Mouse (Mus musculus) megakaryocyte-erythroid progenitor cell, adult 5-6 weeks (primary cell): ENCODE results near the gene Dpp9. TPM values are rescaled to one million over a fixed set of nuclear protein-coding genes. Genes with fewer than 3 reads are reported as not detected.

Experiments
- ATAC-seq: replicated peaks from 2 replicates; pipeline ENCODE4 v1.8.0; 2016; ENCODE audit warnings: mild to moderate bottlenecking, inconsistent platforms; ENCODE audit not compliant: severe bottlenecking, poor library complexity, low FRiP score, low TSS enrichment
- total RNA-seq, 2 experiments: library from RNA; stranded (forward) in 1 of 2; stranded (reverse) in 1 of 2; fragments of 200-1000, 215-1000 nt in 1 of 2; fragments of >200 nt in 1 of 2; fragmentation: Nextera tagmentation in 1 of 2; gene quantifications; 2 replicates each; pipeline ENCODE4 v1.2.3; 2014 to 2017

Dpp9 gene
- total RNA-seq, 2 experiments from 2014 or later, result 11.7 to 25.3 TPM

DNA sequence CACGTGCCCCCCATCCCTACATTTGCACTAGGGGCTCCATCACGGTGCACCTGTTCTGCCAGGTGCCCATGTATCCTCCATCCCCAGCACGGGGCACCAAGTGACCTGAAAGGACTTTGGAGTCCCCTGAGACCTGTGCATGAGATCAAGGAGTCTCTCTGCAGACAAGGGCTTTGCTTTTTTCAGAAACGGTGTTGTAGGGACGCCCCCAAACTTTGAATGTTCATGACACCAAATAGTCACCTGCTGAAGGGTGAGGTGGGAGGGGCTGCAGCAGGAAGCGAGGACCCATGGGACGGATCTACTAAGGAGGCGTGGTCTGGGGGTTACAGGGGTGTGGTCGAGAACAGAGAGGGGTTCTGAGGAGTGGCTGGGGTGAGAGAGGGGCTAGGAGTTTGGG, 70.4 kb downstream of the Dpp9 start:
- no peak for ATAC-seq

GRCm38 (mm10) chr17:56147420-56147819, 71.3 kb downstream of the Dpp9 start:
- no peak for ATAC-seq

DNA sequence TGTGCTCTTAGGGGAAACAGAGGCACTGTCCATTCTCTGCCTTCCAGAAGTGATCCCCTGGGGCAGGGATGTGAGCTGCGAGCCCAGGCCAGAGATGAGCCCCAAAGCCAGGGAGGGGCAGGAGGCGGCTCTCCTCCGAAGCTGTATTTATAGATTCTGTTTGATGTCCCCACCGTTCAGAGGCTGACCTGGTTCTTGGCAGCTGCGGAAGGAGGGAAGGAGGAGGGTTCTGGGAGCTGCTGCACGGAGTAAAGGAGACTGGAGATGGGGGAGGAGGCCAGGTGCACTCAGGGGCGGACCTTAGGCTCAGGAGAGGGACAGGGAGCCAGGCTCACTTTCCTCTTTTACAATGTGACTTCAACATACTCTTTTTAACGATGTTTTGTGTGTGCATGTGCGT, 72.6 kb downstream of the Dpp9 start:
- no peak for ATAC-seq

- no peak for ATAC-seq
Measured at GRCm38 (mm10) chr17:56144546-56144945, 74.2 kb downstream of the Dpp9 start.

- no peak for ATAC-seq
Measured at GRCm38 (mm10) chr17:56141702-56142605, 76.8 kb downstream of the Dpp9 start.

GRCm38 (mm10) chr17:56139858-56140595, 78.7 kb downstream of the Dpp9 start, which contains the start of gene Sema6b:
Sema6b (minus strand) TSS chr17:56140343.
- ATAC-seq, result no peak

GRCm38 (mm10) chr17:56139355-56139754, 79.3 kb downstream of the Dpp9 start:
- no peak for ATAC-seq

DNA sequence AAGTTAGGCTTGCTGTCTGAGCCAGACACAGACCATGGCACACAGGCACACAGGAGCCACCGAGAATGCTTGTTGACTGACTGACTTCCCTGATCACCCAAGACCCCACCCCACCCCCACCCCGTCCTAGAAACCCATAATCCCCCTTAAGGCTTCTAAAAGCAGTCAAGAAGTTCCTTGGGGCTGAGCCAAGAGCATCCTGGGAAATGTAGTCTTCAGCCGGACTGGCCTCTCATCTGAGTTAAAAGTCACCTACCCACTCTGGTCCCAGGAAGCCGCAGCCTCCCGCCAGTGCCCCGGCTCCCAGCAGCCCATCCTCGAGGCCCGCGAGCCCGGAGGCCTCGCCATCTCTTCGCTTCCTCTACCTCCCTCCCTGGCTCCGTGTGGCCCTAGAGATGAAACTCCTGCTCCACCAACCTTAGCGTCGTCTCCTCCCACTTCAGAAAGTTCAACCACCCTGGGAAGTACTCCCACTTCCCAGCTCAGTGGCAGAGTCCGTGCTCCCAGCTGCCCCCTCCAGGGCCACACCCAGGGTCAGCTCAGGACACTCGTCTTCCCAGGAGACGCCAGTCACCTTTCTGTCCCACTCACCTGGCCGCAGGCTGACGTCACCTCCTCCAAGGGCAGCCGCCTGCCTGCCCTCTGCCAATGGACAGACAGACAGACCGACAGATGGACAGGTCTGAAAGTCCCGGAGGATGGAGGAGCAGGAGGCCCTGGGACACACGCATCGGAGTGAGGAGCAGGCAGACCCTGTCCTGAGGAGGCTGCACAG, 80.7 kb downstream of the Dpp9 start:
- no peak for ATAC-seq

Other genes with a start within 250 kb of the Dpp9 start
- not detected in 2 replicates for gene Shd, start 248.4 kb downstream of the Dpp9 start, total RNA-seq (2014; fragmentation: Nextera tagmentation)
- gene Shd, start 248.4 kb downstream of the Dpp9 start, total RNA-seq (2017), result not detected in 2 replicates
- not detected in 2 replicates for gene Fsd1, start 232.4 kb downstream of the Dpp9 start, total RNA-seq (2014; fragmentation: Nextera tagmentation)
- not detected in 2 replicates for gene Fsd1, start 232.4 kb downstream of the Dpp9 start, total RNA-seq (2017)
- gene Stap2, start 213.3 kb downstream of the Dpp9 start, total RNA-seq (2014; fragmentation: Nextera tagmentation), result not detected in 2 replicates
- gene Stap2, start 213.3 kb downstream of the Dpp9 start, total RNA-seq (2017), result not detected in 2 replicates
- 5.4 and 12.1 TPM in 2 replicates for gene Mpnd, start 213.2 kb downstream of the Dpp9 start, total RNA-seq (2014; fragmentation: Nextera tagmentation)
- gene Mpnd, start 213.2 kb downstream of the Dpp9 start, total RNA-seq (2017), result 2.1 and 6.2 TPM in 2 replicates
- gene Sh3gl1, start 182.3 kb downstream of the Dpp9 start, total RNA-seq (2014; fragmentation: Nextera tagmentation), result 25.2 and 35.7 TPM in 2 replicates
- gene Sh3gl1, start 182.3 kb downstream of the Dpp9 start, total RNA-seq (2017), result 13.6 and 22.1 TPM in 2 replicates
- 46.9 and 47.7 TPM in 2 replicates for gene Chaf1a, start 178.5 kb downstream of the Dpp9 start, total RNA-seq (2014; fragmentation: Nextera tagmentation)
- gene Chaf1a, start 178.5 kb downstream of the Dpp9 start, total RNA-seq (2017), result 34.5 and 37.5 TPM in 2 replicates
- 16.3 and 21.1 TPM in 2 replicates for gene Ubxn6, start 143.9 kb downstream of the Dpp9 start, total RNA-seq (2014; fragmentation: Nextera tagmentation)
- gene Ubxn6, start 143.9 kb downstream of the Dpp9 start, total RNA-seq (2017), result 13.2 and 29.1 TPM in 2 replicates
- gene Hdgfl2, start 139.3 kb downstream of the Dpp9 start, total RNA-seq (2014; fragmentation: Nextera tagmentation), result 84.1 and 100 TPM in 2 replicates
- gene Hdgfl2, start 139.3 kb downstream of the Dpp9 start, total RNA-seq (2017), result 70.9 and 103 TPM in 2 replicates
- not detected in 2 replicates for gene Plin4, start 109.1 kb downstream of the Dpp9 start, total RNA-seq (2014; fragmentation: Nextera tagmentation)
- gene Plin4, start 109.1 kb downstream of the Dpp9 start, total RNA-seq (2017), result not detected in 2 replicates
- gene Plin5, start 101.3 kb downstream of the Dpp9 start, total RNA-seq (2014; fragmentation: Nextera tagmentation), result not detected in 2 replicates
- gene Plin5, start 101.3 kb downstream of the Dpp9 start, total RNA-seq (2017), result 0.23 TPM in 1 of 2 replicates, not detected in the other
- gene Lrg1, start 96.9 kb downstream of the Dpp9 start, total RNA-seq (2014; fragmentation: Nextera tagmentation), result 1.8 TPM in 1 of 2 replicates, not detected in the other
- gene Lrg1, start 96.9 kb downstream of the Dpp9 start, total RNA-seq (2017), result 2.1 TPM in 1 of 2 replicates, not detected in the other
- 0.24 TPM in 1 of 2 replicates, not detected in the other for gene Sema6b, start 78.6 kb downstream of the Dpp9 start, total RNA-seq (2014; fragmentation: Nextera tagmentation)
- gene Sema6b, start 78.6 kb downstream of the Dpp9 start, total RNA-seq (2017), result 0.42 TPM in 1 of 2 replicates, not detected in the other
- 0.76 and 1.6 TPM in 2 replicates for gene Tnfaip8l1, start 56.4 kb downstream of the Dpp9 start, total RNA-seq (2014; fragmentation: Nextera tagmentation)
- gene Tnfaip8l1, start 56.4 kb downstream of the Dpp9 start, total RNA-seq (2017), result not detected in 2 replicates
- gene Mydgf, start 35.0 kb downstream of the Dpp9 start, total RNA-seq (2014; fragmentation: Nextera tagmentation), result 28.7 and 59.7 TPM in 2 replicates
- gene Mydgf, start 35.0 kb downstream of the Dpp9 start, total RNA-seq (2017), result 21.5 and 25.3 TPM in 2 replicates
- gene Fem1a, start 37.9 kb upstream of the Dpp9 start, total RNA-seq (2014; fragmentation: Nextera tagmentation), result 15.8 and 19.2 TPM in 2 replicates
- 19.2 and 21.7 TPM in 2 replicates for gene Fem1a, start 37.9 kb upstream of the Dpp9 start, total RNA-seq (2017)
- 5.8 and 8.4 TPM in 2 replicates for gene Ticam1, start 57.9 kb upstream of the Dpp9 start, total RNA-seq (2014; fragmentation: Nextera tagmentation)
- gene Ticam1, start 57.9 kb upstream of the Dpp9 start, total RNA-seq (2017), result 2.2 and 3.2 TPM in 2 replicates
- gene Plin3, start 74.0 kb upstream of the Dpp9 start, total RNA-seq (2014; fragmentation: Nextera tagmentation), result 4.8 and 6.8 TPM in 2 replicates
- 3.7 and 6.1 TPM in 2 replicates for gene Plin3, start 74.0 kb upstream of the Dpp9 start, total RNA-seq (2017)
- gene Arrdc5, start 81.4 kb upstream of the Dpp9 start, total RNA-seq (2014; fragmentation: Nextera tagmentation), result not detected in 2 replicates
- gene Arrdc5, start 81.4 kb upstream of the Dpp9 start, total RNA-seq (2017), result not detected in 2 replicates
- 151 and 161 TPM in 2 replicates for gene Uhrf1, start 84.4 kb upstream of the Dpp9 start, total RNA-seq (2014; fragmentation: Nextera tagmentation)
- gene Uhrf1, start 84.4 kb upstream of the Dpp9 start, total RNA-seq (2017), result 150 and 161 TPM in 2 replicates
- gene Kdm4b, start 107.2 kb upstream of the Dpp9 start, total RNA-seq (2014; fragmentation: Nextera tagmentation), result 16.0 and 17.3 TPM in 2 replicates
- 11.0 and 14.3 TPM in 2 replicates for gene Kdm4b, start 107.2 kb upstream of the Dpp9 start, total RNA-seq (2017)